Mouse (Mus musculus) skeletal muscle tissue, adult 2 months (tissue): ENCODE results near the gene Prkca.

Experiments
- DNase-seq: peaks from one replicate; pipeline ENCODE4 v3.0.0-alpha.2; 2012; ENCODE audit warnings: low read depth, low spot score

Prkca gene

DNA sequence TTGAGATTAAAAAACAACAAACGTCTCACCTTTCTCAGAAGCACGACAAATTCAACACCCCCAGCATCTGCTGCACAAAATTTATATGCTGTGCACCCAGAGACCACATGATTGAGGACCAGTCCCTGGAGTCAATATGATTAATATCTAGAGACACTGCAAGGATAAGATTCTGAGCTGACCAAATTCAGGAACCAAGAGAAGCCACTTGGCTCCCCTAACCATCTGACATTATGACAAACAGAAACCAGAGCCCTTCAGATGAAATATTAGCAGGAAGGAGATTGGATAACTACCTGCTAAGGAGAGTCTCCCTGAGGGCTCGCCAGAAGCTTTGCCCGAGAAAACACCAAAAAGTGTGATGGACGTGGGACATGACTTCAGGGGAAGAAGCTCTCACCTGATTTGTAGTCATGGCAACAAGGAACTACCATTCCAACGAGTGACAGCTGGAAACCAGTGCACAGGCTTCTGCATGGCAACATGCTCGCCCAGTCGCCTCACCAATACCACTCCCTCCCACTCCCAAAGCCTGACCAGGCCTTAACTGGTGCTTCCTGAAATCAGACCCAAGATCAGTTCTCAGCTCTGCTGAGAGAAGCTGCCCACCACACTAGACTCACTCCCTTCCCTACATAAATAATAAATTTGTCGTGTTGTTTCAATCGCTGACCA is 106.8 kb downstream of the Prkca start:
- DNase-seq = no peak

DNA sequence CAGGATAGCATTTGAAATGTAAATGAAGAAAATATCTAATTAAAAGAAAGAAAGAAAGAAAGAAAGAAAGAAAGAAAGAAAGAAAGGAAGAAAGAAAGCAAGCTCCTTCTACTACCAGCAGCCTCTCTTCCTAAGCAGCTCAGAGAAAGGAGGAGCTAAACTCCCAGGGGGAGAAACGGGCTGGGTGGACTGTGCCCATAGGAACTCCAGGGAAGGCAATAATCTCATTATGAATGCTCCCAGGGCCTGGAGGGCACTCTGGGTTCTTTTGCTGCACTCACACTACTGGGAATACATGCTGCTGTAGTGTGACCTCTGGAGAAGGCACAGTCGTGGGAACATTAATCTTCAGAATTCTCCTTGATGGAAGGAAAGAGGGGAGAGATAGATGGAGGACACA is 107.5 kb downstream of the Prkca start:
- DNase-seq = no peak

DNA sequence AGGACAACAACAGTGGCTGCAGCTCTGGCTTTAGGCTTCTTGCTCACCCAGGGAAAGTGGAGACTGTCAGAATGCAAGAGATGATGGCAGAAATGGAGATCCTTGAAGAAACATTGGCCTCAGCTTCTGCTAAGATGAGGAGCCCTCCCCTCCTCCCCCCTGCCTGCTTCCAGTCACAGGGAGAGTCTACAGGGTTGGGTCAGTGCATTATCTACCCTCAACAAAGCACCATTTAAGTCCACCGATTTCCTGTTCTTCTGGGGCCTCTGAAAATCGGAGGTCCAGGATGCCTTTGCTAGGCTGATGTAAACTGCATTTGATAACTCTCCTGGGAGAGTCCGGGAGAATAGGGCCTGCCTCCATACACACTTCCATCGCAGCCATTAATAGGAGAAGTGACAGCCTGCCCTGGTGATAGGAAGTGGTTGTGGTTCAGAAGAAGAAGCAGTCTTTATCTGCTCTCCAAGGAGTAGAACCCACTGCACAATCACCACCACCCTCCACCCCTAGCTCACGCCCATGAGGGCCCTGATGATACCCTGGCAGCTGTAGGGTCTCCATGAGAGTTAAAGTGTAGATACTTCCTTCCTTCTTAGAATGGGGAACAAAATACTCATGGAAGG is 108.5 kb downstream of the Prkca start:
- DNase-seq = no peak

DNA sequence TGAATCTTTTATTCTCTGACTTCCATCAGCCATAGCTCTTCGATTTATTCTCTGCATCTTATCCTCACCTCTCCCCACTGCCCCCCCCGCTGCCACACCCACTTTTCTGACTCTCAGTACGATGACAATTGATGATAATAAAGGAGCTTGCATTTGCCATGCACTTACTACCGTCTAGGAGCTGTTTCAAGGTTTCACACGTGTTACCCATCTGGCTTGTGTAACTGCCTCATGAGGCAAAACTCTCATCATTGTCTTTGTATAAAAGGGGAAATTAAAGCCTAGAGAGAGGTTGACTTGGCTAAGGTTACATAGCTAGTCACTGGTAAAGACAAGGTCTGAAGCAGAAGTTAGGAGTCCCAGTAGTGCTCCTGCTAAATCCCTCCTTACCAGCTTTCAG is 110.7 kb downstream of the Prkca start:
- DNase-seq = no peak

DNA sequence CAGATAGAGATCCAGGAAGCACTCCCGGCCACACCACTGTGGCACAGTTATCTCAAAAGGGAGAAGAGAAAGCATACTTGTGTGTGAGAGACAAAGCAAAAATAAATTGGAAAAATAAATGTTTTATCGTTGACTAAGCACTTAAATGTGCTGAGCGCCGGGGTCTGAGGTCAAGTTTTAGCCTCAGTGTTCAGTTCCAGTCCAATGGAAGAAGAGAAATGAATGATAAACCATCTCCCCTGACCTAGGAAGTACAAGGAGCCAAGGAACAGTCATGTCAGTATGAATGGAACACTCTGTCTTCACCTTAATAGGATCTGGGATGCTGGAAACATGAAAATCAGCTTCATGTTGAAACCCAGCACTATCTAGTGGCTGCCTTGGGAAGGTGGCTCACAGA is 113.6 kb downstream of the Prkca start:
- no peak for DNase-seq

DNA sequence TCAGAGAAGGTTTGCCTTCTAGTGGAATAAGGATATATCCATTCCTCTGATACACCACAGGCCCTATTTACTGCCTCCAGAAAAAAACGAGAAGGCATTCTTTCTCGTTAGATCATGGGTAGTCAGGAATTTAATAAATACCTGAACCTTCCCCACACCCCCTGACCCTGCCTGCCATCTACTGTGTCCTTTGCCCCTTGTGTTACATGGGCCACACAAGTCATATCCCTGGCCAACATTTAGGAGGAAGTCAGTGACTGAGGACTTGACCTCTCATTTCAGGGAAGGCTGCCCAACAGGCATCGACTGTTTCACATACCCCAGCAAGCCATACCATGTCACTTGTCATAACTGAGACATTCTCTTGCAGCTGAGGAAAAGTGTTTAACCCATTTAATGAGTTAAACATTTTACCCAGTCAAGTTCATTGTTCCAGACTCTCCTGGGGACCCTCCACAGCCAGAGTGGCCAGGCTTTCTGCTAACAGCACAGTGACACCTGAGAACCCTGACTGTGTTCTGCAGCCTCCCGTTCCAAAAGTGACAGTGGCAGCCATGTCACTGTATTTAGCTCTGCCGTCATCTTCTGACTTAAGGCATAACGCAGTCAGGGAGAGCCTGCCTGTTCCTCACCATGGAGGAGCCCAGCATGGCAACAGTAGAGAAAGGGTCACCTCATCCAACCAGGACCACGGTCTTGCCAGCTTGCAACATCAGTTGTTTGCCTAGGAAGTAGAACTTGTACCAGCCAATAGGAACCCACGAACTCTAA is 114.4 kb downstream of the Prkca start:
- peak; percentile 62 for DNase-seq

DNA sequence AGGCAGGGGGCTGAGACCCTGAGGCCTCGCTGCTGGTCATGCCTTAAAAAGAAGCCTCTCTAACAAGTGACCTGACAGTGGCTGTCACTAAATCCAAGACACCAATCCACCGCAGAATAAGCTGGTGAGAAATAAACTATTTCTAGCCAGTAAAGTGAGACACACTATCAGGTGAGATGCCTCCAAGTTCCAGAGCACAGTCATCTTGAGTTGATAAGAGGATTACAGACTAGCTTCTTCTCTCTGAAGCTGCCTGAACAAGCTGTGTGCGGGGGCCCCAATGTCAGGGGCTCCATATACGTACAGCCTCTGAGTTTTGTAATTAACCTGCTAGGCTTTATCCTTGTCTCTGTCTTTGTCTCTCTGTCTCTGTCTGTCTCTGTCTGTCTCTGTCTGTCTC is 115.2 kb downstream of the Prkca start:
- no peak for DNase-seq

DNA sequence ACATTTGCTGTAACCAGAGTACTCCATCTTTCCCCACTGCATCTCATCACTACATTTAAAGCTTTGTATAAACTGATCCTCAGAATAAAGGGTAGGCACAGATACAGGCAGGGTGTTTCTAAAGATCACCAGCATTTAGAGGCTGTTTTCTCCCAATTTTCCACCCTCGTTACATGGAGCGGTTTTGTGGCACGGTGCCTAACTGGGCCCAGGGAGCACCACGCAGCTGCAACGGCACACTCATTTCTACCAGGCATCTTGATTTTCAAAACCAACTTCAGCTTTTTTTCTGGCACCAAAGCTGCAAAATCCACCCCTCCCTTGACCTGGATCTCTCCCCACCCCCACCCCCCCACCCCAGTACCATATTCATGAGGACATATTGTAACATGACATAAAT is 117.5 kb downstream of the Prkca start:
- DNase-seq = no peak

DNA sequence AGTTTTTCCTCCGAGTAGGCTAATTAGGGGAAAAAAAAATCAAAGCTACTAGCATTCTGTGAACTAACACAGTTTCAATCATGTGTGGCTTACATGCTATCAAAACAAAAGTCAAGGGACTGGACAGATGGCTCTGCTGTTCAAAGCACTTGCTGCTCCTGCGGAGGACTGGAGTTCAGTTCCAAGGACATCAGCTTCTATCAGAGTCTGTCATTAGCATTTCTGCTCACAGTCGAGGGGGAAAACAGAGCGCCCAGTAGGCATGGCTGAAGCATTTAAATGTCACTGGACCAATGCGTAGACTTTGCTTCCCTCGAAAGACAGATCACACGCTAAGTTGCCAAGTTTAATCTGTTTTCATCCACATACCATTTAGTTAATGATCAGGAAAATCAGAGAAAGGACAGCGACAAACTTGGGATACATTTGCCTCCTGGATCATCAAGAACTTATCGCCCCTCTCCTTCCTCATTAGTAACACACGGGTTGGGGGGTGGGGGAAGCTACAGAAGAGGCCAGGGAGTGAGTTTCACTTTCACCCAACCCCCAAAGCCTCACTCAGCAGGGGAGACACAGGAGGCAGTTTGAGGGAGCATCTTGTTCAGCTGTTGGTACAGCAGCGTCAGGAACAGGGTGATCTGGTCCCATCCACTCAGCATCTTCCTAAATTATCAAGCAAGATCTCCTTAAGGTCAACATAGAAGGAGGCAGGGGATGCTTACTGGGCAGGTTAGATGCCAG is 119.3 kb downstream of the Prkca start:
- DNase-seq = peak; percentile 63

DNA sequence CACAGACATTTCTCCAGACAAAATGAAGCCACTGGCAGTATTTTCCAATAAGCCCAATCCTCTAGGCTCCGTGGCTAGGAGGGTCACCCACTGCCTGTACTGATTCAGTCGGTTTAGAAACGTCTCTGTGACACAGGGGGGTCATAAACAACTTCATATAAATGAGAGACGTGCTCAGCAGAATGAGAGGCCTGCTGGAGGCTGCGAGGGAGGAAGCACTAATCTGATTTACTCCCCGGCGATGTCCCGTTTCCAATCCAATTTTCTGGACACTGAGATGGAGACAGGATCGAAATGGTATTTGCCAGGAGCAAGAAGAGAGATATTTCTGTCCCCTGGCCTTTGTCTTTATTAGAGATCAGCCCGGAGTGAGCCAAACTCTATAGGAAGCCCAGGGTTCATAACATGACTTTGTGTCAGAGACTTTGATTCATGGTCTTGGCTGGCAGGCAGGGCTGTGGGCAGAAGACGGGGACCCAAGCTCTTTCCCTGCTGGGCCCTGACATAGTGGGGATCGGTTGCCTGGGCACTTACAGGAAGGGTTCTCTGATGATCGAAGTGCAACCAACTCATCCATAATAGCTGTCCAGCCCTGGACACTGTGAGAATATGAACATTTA is 120.0 kb downstream of the Prkca start:
- no peak for DNase-seq

DNA sequence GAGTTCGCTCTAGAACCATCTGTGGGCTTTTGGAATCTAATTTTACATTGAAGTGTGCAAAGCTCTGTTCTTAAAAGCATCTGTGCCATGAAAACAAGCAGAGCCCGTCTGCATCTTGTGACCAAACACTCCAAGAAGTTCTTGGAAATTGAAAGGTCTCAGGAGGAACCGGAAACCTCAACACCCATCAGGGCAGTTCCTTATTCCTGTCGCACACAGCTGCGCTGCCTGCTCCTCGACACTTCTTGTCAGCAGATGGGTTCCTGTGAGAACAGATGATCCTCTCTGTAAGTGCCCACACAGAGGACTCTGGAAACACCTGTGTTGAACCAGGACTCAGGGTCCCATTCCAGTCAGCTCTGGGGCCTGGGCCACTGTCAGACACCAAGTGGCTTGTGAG is 120.6 kb downstream of the Prkca start:
- DNase-seq = peak; percentile 67

DNA sequence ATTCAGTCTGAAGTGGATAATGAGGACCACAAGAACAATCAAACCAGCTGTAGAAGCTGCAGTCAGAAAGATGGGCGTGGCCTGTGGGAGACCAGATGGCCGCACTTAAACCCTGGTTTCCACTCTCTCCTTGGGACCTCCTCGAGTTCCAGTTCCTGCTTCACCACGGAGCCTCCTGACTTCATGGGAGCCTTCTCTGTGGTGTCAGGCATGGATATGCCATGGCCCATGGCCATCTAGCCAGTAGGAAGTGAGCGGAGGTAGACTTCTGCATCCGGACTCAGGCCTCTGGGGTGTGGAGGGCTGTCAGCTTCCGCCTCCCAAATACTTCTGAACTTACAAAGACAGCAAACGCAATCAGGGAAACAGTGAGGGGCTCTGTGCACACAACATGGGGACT is 121.1 kb downstream of the Prkca start:
- DNase-seq = peak; percentile 56

DNA sequence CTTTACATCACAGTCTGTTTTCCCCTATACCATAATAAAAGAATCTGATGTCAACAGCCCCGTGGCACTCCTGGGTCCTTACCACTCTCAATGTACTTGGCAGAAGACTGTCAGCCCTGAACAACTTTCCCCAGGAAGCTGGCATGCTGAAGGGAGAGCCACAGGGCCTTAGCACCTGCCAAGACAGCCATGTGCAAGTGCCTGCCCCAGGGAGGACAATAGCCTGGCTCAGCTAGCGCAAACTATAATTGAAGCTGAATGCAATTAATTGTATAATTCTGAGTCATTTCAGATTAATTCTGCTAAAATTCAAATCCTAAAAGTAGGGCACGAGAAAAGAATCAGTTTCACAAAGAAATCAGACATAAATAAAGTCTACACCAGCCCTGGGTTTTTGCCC is 121.7 kb downstream of the Prkca start:
- DNase-seq = no peak

DNA sequence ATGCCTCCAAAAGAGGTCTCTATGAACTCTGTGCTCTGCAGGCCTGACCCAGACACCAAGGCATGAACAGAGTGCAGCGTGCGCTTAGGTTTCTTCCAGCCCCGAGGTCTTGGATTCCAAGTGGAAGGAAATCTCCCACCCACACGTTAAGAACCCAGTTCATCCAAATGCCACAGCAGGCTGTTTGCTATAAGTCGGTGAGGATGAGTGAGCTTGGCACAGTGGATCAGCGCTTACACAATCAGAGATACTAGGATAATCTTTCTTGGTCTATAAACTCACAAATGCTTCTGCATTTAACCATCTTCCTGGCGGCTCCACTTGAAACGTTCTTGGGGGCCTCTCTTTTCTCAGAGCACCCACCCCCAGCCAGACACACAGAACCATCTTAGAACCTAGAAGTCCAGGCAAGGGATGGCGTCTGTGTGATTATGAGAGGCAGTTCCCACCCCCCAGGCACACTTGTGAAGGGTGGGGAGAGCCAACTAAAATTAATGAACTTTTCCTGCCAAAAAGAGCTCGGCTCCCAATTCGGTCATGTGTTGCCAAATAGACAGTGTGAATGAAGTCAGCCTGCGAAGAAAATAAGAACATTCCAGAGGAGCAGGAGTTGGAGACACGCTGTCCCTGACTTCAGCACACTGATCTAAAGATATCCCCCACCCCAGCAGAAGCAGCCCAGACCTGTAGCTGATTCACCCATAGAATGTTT is 122.4 kb downstream of the Prkca start:
- DNase-seq = no peak

DNA sequence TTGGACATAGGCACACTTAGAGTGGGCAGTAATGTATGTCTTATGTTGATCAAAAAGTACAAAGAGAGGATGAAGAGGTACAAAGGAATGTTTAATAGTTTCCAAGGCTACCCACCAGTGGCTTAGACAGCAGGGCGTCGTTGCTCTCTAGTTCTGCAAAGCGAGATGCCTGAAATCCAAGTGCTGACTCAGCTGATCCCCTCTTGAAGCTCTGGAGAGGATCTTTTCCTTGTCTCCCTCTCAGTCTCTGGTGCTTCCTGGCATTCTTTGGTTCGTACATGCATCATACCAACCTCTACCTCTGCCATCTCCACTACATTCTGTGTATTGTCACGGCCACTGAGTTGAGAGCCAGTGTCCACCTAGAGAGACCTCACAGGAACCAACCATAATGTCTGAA is 123.1 kb downstream of the Prkca start:
- DNase-seq = no peak

DNA sequence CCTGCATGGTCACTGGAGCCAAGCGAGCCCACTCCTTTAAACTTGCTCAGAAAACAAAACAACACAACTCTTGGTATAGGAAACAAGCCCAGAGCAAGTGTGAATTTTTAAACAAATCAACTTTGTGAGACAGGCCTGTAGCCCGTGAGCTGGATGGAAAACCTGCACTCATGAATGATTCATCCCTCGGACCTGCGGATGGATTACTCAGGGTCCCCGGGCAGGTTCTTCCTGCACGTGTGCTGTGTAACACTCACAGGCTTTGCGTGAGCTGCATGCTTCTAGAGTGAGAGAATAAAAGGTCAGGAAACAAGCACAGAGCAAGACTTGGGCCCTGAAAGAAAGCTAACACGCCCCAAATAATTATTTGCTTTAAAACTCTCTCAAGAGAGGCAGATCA is 126.7 kb downstream of the Prkca start:
- DNase-seq = no peak

DNA sequence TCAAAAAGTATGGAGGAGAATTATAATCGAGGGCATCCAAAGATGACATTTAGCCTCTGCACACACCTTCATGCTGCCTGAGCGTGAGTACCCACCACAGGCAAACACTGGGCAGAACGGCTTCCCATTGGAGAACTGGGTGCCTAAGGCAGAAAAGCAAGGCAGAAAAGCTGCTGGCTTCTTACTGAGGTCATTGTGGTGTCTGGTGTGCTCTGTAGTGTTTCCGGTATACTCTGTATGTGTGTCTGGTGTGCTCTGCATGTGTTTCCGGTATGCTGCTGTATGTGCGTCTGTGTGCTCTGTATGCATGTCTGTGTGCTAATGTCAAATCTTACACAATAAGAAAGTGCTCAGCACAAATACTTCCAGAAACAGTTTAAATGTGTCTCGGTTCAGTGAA is 127.7 kb downstream of the Prkca start:
- DNase-seq = no peak

DNA sequence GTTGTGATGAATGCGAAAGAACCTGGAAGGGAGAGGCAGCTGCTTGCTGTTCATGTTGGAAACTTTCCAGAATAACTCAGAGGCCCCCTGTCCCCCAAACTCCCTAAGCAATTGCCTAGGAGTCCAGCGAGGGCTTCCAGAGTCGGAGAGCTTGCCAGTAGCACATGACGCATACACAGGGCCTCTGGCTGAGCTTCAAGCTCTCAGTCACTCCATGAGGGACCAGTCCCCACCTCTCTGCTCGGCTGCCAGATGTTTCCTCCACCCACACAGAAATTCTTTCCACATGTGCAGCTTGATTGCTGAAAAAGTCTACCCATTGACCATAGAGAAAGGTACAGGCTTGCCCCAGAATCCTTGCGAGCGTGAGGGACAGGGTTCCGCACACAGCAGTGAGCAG is 128.3 kb downstream of the Prkca start:
- DNase-seq = peak; percentile 90

DNA sequence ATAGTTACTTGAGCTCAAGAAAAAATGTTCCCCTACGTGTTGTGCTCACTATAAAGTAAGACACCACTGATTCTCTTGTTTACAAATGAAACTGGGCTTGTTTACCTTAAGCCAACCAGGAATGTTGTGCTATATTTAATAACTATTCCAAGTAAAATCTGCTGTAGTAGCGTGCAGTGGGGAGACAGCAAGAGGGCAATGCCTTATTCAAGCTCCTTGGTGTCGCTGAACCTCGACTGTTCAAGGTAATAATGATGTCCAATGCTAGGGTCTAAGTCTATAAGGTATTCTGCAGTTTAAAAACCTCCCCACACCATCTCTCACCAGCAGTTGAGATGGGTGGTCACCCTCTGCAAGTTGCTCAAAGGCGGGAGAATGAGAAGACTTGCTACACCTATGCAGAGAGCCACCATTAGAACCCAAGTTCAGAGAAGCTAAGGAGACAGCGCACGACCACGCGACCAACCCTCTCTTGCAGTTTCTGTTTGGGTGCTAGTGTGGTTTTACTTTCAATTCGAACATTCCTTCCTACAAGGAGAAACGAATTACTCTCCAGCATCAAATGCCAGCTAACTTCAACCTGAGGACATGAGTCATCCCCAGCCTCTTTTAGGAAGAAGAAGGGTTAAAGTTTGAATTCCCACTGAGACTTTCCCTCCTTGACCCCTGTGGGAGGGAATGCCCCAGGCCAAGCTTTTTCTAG is 129.1 kb downstream of the Prkca start:
- DNase-seq = no peak

DNA sequence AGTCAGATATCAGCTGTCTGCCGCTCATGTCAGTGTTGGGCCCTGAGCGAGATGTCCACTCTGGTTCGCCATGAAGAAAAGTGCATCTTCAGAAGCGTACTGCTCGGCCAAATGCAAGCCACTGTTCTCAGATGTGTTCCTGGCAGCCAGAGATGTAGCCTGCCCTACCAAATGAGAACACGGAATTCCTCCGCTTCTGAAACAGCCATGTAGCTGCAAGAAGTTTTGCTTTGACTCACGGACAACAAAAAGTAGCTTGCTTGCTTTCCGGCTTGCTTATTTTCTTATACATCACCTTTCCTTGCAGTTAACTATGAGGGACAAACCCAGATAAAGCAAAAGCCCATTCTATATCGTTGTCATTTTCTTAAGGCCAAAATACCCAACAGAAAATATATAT is 129.9 kb downstream of the Prkca start:
- no peak for DNase-seq

DNA sequence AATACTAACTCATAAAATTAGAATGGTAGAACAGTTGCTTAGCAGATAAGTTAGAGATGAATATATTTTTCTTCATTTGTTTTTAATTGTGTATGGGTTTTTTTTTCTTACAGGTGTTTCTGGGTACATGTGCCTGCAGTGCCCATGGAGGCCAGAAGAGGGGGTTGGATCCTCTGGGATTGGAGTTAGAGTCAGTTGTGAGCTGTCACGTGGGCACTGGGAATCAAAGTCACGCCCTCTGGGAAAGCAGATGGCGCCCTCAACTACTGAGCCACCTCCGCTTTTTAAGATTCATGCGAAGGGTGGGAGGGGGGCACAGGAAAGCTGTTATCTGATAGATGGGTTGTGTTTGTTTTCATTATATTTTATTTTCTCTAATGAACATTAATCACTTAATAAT is 131.1 kb downstream of the Prkca start:
- DNase-seq = no peak
